Mouse (Mus musculus) forebrain, embryonic 12.5 days (tissue): ENCODE data around the gene Nat8f3. TPM values are rescaled to one million over a fixed set of nuclear protein-coding genes. Genes with fewer than 3 reads are reported as not detected.
"Not testable (repeated sequence)": the region's sequence is repeated elsewhere in the genome, so short reads cannot be mapped to it uniquely, and the experiment has no call there.

Source experiments
- ATAC-seq: fragments of 200-750 bp; cut with Nextera tagmentation; 2 replicates; pipeline ENCODE4 v1.8.0; 2017; ENCODE audit warnings: moderate TSS enrichment; ENCODE audit not compliant: low FRiP score
- H3K27ac ChIP-seq: fragments of 300-500 bp; sonication (generic); 2 replicates; pipeline ENCODE4 v1.5.1; 2016; ENCODE audit warnings: mild to moderate bottlenecking
- H3K27me3 ChIP-seq: fragments of 300-500 bp; sonication (generic); 2 replicates; pipeline ENCODE4 v1.6.1; 2016; ENCODE audit warnings: mild to moderate bottlenecking
- H3K36me3 ChIP-seq: fragments of 300-500 bp; sonication (generic); replicated peaks from 2 replicates; pipeline ENCODE4 v1.6.1; 2016; ENCODE audit warnings: mild to moderate bottlenecking
- H3K4me1 ChIP-seq: fragments of 300-500 bp; sonication (generic); 2 replicates; pipeline ENCODE4 v1.6.1; 2016
- H3K4me2 ChIP-seq: fragments of 300-500 bp; sonication (generic); 2 replicates; pipeline ENCODE4 v1.6.1; 2016; ENCODE audit warnings: mild to moderate bottlenecking, moderate library complexity
- H3K4me3 ChIP-seq: fragments of 300-500 bp; sonication (generic); replicated peaks from 2 replicates; pipeline ENCODE4 v1.5.1; 2016; ENCODE audit warnings: mild to moderate bottlenecking
- H3K9ac ChIP-seq: fragments of 300-500 bp; sonication (generic); 2 replicates; pipeline ENCODE4 v1.6.1; 2016; ENCODE audit warnings: mild to moderate bottlenecking
- H3K9me3 ChIP-seq: fragments of 300-500 bp; sonication (generic); 2 replicates; pipeline ENCODE4 v1.6.1; 2016
- WGBS: fragments of 180-500 bp; shearing (Covaris S2); methylation state at CpG from one replicate; pipeline ENCODE4 v1.1.7; 2016; 5-methylcytosine and 5-hydroxymethylcytosine counted together
- microRNA-seq: library from miRNA; unstranded; fragments of <30 nt; microRNA quantifications from one replicate; pipeline ENCODE4, GENCODE M21; 2017
- polyA plus RNA-seq: library from polyadenylated mRNA; unstranded; fragments of >200 nt; fragmentation: Nextera tagmentation; extraction: Ambion mirVana; gene quantifications from 2 replicates; pipeline ENCODE4 v1.2.1, GENCODE M21; 2016

The Nat8f3 gene
- polyA plus RNA-seq, 1 experiment from 2014 or later: 0.47 TPM

GRCm38 (mm10) chr6:85701943-85702342 lies 63.6 kb downstream of the Nat8f3 start:
- not testable (repeated sequence) for H3K9ac ChIP-seq, H3K4me2 ChIP-seq, H3K4me1 ChIP-seq, H3K9me3 ChIP-seq, H3K27me3 ChIP-seq, H3K4me3 ChIP-seq, ATAC-seq, H3K36me3 ChIP-seq, H3K27ac ChIP-seq
- WGBS: 86% methylated on average over 2 of the region's 4 CpGs

Small RNA genes within 50 kb of the gene (microRNA-seq; reads per million reads assigned to microRNA genes)
- not detected for gene Gm27317
- gene Mir6375: not detected

Other genes with a start within 250 kb of the Nat8f3 start
- 11.4 and 14.0 TPM in 2 replicates for gene Alms1, start 178.2 kb downstream of the Nat8f3 start, polyA plus RNA-seq
- not detected in 2 replicates for gene Nat8f7, start 52.5 kb downstream of the Nat8f3 start, polyA plus RNA-seq
- not detected in 2 replicates for gene Nat8f6, start 55.2 kb upstream of the Nat8f3 start, polyA plus RNA-seq
- gene Nat8f5, start 55.2 kb upstream of the Nat8f3 start, polyA plus RNA-seq: not detected in 2 replicates
- gene Nat8, start 66.3 kb upstream of the Nat8f3 start, polyA plus RNA-seq: not detected in 2 replicates
- gene Nat8f2, start 103.4 kb upstream of the Nat8f3 start, polyA plus RNA-seq: not detected in 2 replicates
- 7.6 and 7.9 TPM in 2 replicates for gene Nat8f4, start 139.1 kb upstream of the Nat8f3 start, polyA plus RNA-seq
- gene Tprkb, start 146.1 kb upstream of the Nat8f3 start, polyA plus RNA-seq: 39.1 TPM in 2 replicates
- gene Nat8f1, start 149.9 kb upstream of the Nat8f3 start, polyA plus RNA-seq: 7.0 and 10.2 TPM in 2 replicates
- 47.3 and 49.5 TPM in 2 replicates for gene Dusp11, start 195.9 kb upstream of the Nat8f3 start, polyA plus RNA-seq